15 mouse cellular contexts compared by ENCODE assay signal in the genomic region with DNA sequence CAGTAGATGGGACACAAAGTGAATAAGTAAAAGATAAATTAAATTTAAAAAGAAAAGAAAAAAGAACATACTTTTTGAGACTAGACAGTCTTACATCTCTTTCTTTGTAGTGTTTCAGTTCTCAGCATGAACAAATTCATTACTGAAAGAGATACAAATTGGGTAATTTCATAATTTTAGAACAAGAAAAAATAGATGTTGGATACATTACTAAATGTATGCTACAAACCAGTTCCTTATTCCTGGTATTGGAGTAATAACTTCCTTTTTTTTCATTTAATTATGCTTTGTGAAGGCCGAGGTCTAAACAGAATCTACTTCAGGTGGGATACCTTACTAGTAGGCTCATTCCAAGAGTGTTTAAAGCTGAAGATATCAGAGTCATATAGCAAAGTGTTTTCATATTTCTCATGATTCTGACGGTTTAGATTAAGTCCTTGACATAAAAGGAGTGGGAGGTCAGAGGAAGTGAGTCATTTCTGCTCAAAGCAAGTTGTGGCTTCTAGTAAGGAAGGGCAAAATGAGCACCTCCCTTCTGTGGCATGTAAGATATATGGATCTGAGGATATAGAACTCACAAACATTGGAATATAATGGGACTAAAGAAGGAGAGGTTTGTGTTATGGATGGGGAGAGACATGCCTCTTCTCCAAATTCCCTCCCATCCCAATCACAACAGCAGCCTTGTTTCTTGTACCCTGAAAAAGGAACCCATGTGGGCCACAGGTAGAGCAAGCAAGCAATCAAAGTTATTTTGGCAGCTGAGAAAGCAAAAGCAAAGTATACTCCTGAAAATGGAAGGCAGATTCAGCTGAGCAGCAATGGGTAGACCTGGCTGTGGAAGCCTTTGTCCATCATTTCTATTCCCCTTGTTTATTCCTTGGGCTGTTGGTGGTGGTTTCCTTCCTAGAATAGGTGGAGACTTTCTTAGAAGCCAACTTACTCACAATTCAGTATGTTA. TPM values are rescaled to one million over a fixed set of nuclear protein-coding genes. Genes with fewer than 3 reads are reported as not detected.
A peak's percentile ranks its signal among the peaks of the same experiment; 100 is the strongest.
DNase-seq lines count a peak whose midpoint lies in the region; ATAC-seq and TF ChIP-seq lines count a peak whose summit lies in the region.
"Had no signal": no experiment of that assay in that cellular context is flagged by ENCODE, and none has a peak within 500 bp of the region (broad histone marks: within the 10 kb centered on the region; RNA-seq: fewer than 3 reads in every experiment).

No protein-coding gene starts in this region.

- TF ChIP-seq CTCF in CH12.LX (conservative IDR thresholded peaks at IDR 0.05 in 1 of 2, IDR thresholded peaks at IDR 0.05 in 1 of 2; ENCODE audit: low read depth in 2 of 2, low read length in 2 of 2) = no peak
- TF ChIP-seq CTCF in small intestine, adult 2 months (IDR thresholded peaks at IDR 0.05; ENCODE audit: extremely low read depth, insufficient read length, insufficient replicate concordance, low read depth, low read length) = no peak

- H3K9ac ChIP-seq in CH12.LX (ENCODE audit: insufficient read depth, low read depth) = no peak overlapping the region
- H3K9ac ChIP-seq: hindbrain, embryonic 14.5 days had no signal

- no peaks in the 10 kb centered on the region for H3K27me3 ChIP-seq in CH12.LX (replicated peaks)
- no peaks in the 10 kb centered on the region for H3K27me3 ChIP-seq in small intestine, adult 2 months (ENCODE audit: control insufficient read depth, insufficient read depth, low read length)
- no peaks in the 10 kb centered on the region for H3K27me3 ChIP-seq in hindbrain, embryonic 10.5 days (ENCODE audit: insufficient read depth, poor library complexity, severe bottlenecking)
- H3K27me3 ChIP-seq: Patski had no signal

- H3K4me2 ChIP-seq in CH12.LX (ENCODE audit: insufficient read depth, low read depth, poor library complexity, severe bottlenecking) = no peak overlapping the region
- H3K4me2 ChIP-seq: hindbrain, embryonic 14.5 days had no signal

- no peak overlapping the region for H3K4me3 ChIP-seq in CH12.LX (replicated peaks in 1 of 3; ENCODE audit: low read depth in 2 of 3, low read length in 2 of 3, poor library complexity in 1 of 3)
- no peak overlapping the region for H3K4me3 ChIP-seq in small intestine, adult 2 months (ENCODE audit: low read depth, low read length)
- no peak overlapping the region for H3K4me3 ChIP-seq in hindbrain, embryonic 10.5 days
- H3K4me3 ChIP-seq: heart, adult 2 months had no signal

- no peak for TF ChIP-seq RAD21 in CH12.LX (IDR thresholded peaks at IDR 0.05; ENCODE audit: low read depth, low read length)

- peak; percentile 76 to 78 for ATAC-seq in hematopoietic stem cell, adult 5-6 weeks (replicated peaks in 1 of 2; ENCODE audit: insufficient read depth in 1 of 2, low FRiP score in 2 of 2, low TSS enrichment in 1 of 2, low read depth in 1 of 2, poor library complexity in 2 of 2, severe bottlenecking in 2 of 2)
- ATAC-seq: midbrain, embryonic 16.5 days; Patski had no signal

- DNase-seq in lung, postnatal 36 days = peak; percentile 35
- DNase-seq in lung, postnatal 10 days = no peak
- no peak for DNase-seq in CH12.LX (ENCODE audit: extremely low read depth)
- DNase-seq in layer of hippocampus, adult 18-20 months (ENCODE audit: low spot score in 2 of 2) = no peak
- DNase-seq in hindbrain, embryonic 10.5 days (ENCODE audit: low spot score) = no peak
- DNase-seq: adrenal gland, postnatal 25 days; cerebellum, postnatal 10 days; heart, adult 2 months; kidney, postnatal 14 days; lung, adult 18-20 months had no signal

- peak; percentile 60; the same call in 1 of the 2 replicates for TF ChIP-seq EP300 in CH12.LX (IDR thresholded peaks at IDR 0.05; ENCODE audit: low read length)

- no peak for TF ChIP-seq POLR2A in CH12.LX (IDR thresholded peaks at IDR 0.05; ENCODE audit: low read depth, low read length)
- no peak for TF ChIP-seq POLR2A in small intestine, adult 2 months (IDR thresholded peaks at IDR 0.05; ENCODE audit: low read depth, low read length)

- no peak overlapping the region for H3K27ac ChIP-seq in CH12.LX (ENCODE audit: insufficient read depth, low read depth)
- H3K27ac ChIP-seq in small intestine, adult 2 months (ENCODE audit: insufficient read depth, low read depth, low read length) = peak overlapping the region; percentile 41
- no peak overlapping the region for H3K27ac ChIP-seq in hindbrain, embryonic 10.5 days
- H3K27ac ChIP-seq: heart, adult 2 months; hindbrain, embryonic 14.5 days had no signal

- in situ Hi-C loops in CH12.LX (cut with MboI; ENCODE audit: low pct_ligation_motif_present, low pct_unique_long_range_greater_than_20kb, low sequenced_read_pairs) = no loop called here

- H3K79me2 ChIP-seq in CH12.LX (replicated peaks; ENCODE audit: control insufficient read depth, extremely low read depth, insufficient read depth, poor library complexity, severe bottlenecking) = no peaks in the 10 kb centered on the region

- H3K4me1 ChIP-seq in CH12.LX (ENCODE audit: control insufficient read depth in 1 of 2, insufficient read depth in 2 of 2) = peaks cover 4 to 16% of the 10 kb centered on the region in 2 experiments; a peak in 3 of 4 replicates
- no peaks in the 10 kb centered on the region for H3K4me1 ChIP-seq in small intestine, adult 2 months (ENCODE audit: control insufficient read depth, insufficient read depth, insufficient read length, low read length)
- no peaks in the 10 kb centered on the region for H3K4me1 ChIP-seq in hindbrain, embryonic 10.5 days (replicated peaks)

- 38% methylated on average over 2 of the region's 2 CpGs for WGBS in small intestine, adult 2 months
- WGBS in hindbrain, embryonic 10.5 days = 63% methylated on average over 2 of the region's 2 CpGs

- no peaks in the 10 kb centered on the region for H3K36me3 ChIP-seq in CH12.LX (replicated peaks in 1 of 2; ENCODE audit: control insufficient read depth in 1 of 2, insufficient read depth in 1 of 2, low read length in 1 of 2)
- H3K36me3 ChIP-seq in small intestine, adult 2 months (ENCODE audit: control insufficient read depth, insufficient read depth, low read length) = no peaks in the 10 kb centered on the region
- no peaks in the 10 kb centered on the region for H3K36me3 ChIP-seq in hindbrain, embryonic 10.5 days

- dilution Hi-C loops in CH12.LX (cut with MboI; ENCODE audit: extremely low pct_ligation_motif_present, extremely low pct_unique_long_range_greater_than_20kb, low sequenced_read_pairs) = no loop called here

- H3K9me3 ChIP-seq in CH12.LX (replicated peaks; ENCODE audit: low read length) = no peaks in the 10 kb centered on the region
- H3K9me3 ChIP-seq in hindbrain, embryonic 10.5 days = no peaks in the 10 kb centered on the region

TF ChIP-seq in CH12.LX, 34 proteins besides CTCF, POLR2A, EP300 and RAD21:
- TF ChIP-seq PAX5 (IDR thresholded peaks at IDR 0.05; ENCODE audit: low read length) = no peak
- TF ChIP-seq IRF4 (IDR thresholded peaks at IDR 0.05; ENCODE audit: low read depth, low read length) = peak; percentile 45
- no peak for TF ChIP-seq MXI1 (IDR thresholded peaks at IDR 0.05; ENCODE audit: low read depth, low read length)
- peak; percentile 51; the same call in 1 of the 2 replicates for TF ChIP-seq JUND (conservative IDR thresholded peaks at IDR 0.05; ENCODE audit: low read depth, low read length)
- TF ChIP-seq NELFE (IDR thresholded peaks at IDR 0.05; ENCODE audit: low read depth, low read length) = no peak
- no peak for TF ChIP-seq UBTF (IDR thresholded peaks at IDR 0.05; ENCODE audit: low read depth, low read length)
- TF ChIP-seq JUN (IDR thresholded peaks at IDR 0.05; ENCODE audit: insufficient read depth, low read depth, low read length) = 0 out of 2 replicates have a peak, but pooled peaks have one; percentile 4
- no peak for TF ChIP-seq CHD2 (IDR thresholded peaks at IDR 0.05; ENCODE audit: low read length)
- TF ChIP-seq MAFK (IDR thresholded peaks at IDR 0.05; ENCODE audit: insufficient replicate concordance, low read length) = no peak
- TF ChIP-seq BHLHE40 (IDR thresholded peaks at IDR 0.05; ENCODE audit: low read depth, low read length) = no peak
- no peak for TF ChIP-seq ZKSCAN1 (IDR thresholded peaks at IDR 0.05; ENCODE audit: borderline replicate concordance, low read depth, low read length)
- TF ChIP-seq SMC3 (IDR thresholded peaks at IDR 0.05; ENCODE audit: low read depth, low read length) = no peak
- no peak for TF ChIP-seq TBP (conservative IDR thresholded peaks at IDR 0.05; ENCODE audit: low read depth, low read length)
- no peak for TF ChIP-seq MAX (IDR thresholded peaks at IDR 0.05; ENCODE audit: low read length)

RNA-seq across cellular contexts. Expression of a gene that starts 33.4 kb away (rescaled TPM):
- total RNA-seq in CH12.LX (2012; rRNA removed) = not detected in 2 replicates
- not detected in 2 replicates for total RNA-seq in CH12.LX (2014; rRNA removed)
- not detected in 2 replicates for polyA plus RNA-seq in CH12.LX (2012; ENCODE audit: insufficient read length, low read depth)
- total RNA-seq in hematopoietic stem cell, adult 5-6 weeks (2017) = 11.8 and 23.4 TPM in 2 replicates
- polyA plus RNA-seq in small intestine, adult 2 months (2012; rRNA removed) = 0.14 and 0.18 TPM in 2 replicates
- total RNA-seq in layer of hippocampus, adult 18-20 months (2021) = under 1 TPM in 1 of 2 experiments, not detected in 1; 0.12 TPM
- polyA plus RNA-seq in hindbrain, embryonic 10.5 days (2016; fragmentation: Nextera tagmentation; extraction: Ambion mirVana) = 0.05 and 0.09 TPM in 2 replicates
- polyA plus RNA-seq: midbrain, embryonic 16.5 days; Patski had no signal

RNA-seq across cellular contexts. Expression of a gene that starts 46.6 kb away (rescaled TPM):
- total RNA-seq in CH12.LX (2012; rRNA removed) (0.04 TPM in 1 of 2 replicates, not detected in the other), CH12.LX (2014; rRNA removed) (not detected in 2 replicates)
- polyA plus RNA-seq in CH12.LX (2012; ENCODE audit: insufficient read length, low read depth) = not detected in 2 replicates
- 0.35 and 1.8 TPM in 2 replicates for total RNA-seq in hematopoietic stem cell, adult 5-6 weeks (2017)
- polyA plus RNA-seq in small intestine, adult 2 months (2012; rRNA removed) = 0.13 and 0.25 TPM in 2 replicates
- not detected for total RNA-seq in layer of hippocampus, adult 18-20 months (2021)
- not detected in 2 replicates for polyA plus RNA-seq in hindbrain, embryonic 10.5 days (2016; fragmentation: Nextera tagmentation; extraction: Ambion mirVana)
- total RNA-seq: adrenal gland, postnatal 25 days; heart, adult 2 months had no signal
- polyA plus RNA-seq: hindbrain, embryonic 14.5 days; midbrain, embryonic 16.5 days; Patski had no signal

RNA-seq across cellular contexts. Expression of a gene that starts 53.0 kb away (rescaled TPM):
- 1.0 and 1.2 TPM in 2 replicates for total RNA-seq in CH12.LX (2012; rRNA removed)
- total RNA-seq in CH12.LX (2014; rRNA removed) = 0.54 and 0.86 TPM in 2 replicates
- 1.8 and 2.1 TPM in 2 replicates for polyA plus RNA-seq in CH12.LX (2012; ENCODE audit: insufficient read length, low read depth)
- total RNA-seq in hematopoietic stem cell, adult 5-6 weeks (2017) = 0.84 and 3.2 TPM in 2 replicates
- polyA plus RNA-seq in small intestine, adult 2 months (2012; rRNA removed) = 0.09 and 0.10 TPM in 2 replicates
- 1 to 10 TPM; 5.5 to 6.2 TPM for total RNA-seq in layer of hippocampus, adult 18-20 months (2021)
- polyA plus RNA-seq in hindbrain, embryonic 10.5 days (2016; fragmentation: Nextera tagmentation; extraction: Ambion mirVana) = 0.76 and 0.78 TPM in 2 replicates
- polyA plus RNA-seq: Patski had no signal

Comparison
In these comparisons a context has a peak if more than half of its experiments do, and no peak if none do; other contexts are left out.
1. RNA of a gene that starts 33.4 kb away (total RNA-seq): 11.8 to 23.4 TPM in hematopoietic stem cell, adult 5-6 weeks; 0.12 TPM in layer of hippocampus, adult 18-20 months and not detected in CH12.LX; every median in the first group is over 10 times any median in the second.